Mouse (Mus musculus): ENCODE measurements around the gene Atp6v1b1. TPM values are rescaled to one million over a fixed set of nuclear protein-coding genes. Genes with fewer than 3 reads are reported as not detected.

The Atp6v1b1 gene
- total RNA-seq (2014; rRNA removed) (0.77 TPM in 1 of 2 replicates, not detected in the other), polyA plus RNA-seq (2015; fragmentation: Nextera tagmentation; extraction: Ambion mirVana) (0.07 TPM in 1 of 2 replicates, not detected in the other)

GRCm38 (mm10) chr6:83742761-83743160 is at the start of gene Atp6v1b1:
Gene Atp6v1b1, plus strand, starts transcription at chr6:83742990.
- no peaks in the 10 kb centered on the region for H3K9me3 ChIP-seq (ENCODE audit: low read length)
- DNase-seq (ENCODE audit: low spot score): no peak
- H3K27me3 ChIP-seq (ENCODE audit: insufficient read depth, low read length): no peaks in the 10 kb centered on the region
- no peak for ATAC-seq (ENCODE audit: low FRiP score)
- H3K4me1 ChIP-seq (ENCODE audit: insufficient read depth, low read length): no peaks in the 10 kb centered on the region
- no peak within 1 kb of the TSS for H3K9ac ChIP-seq (replicated peaks; ENCODE audit: low read length, poor library complexity, severe bottlenecking)
- H3K36me3 ChIP-seq (ENCODE audit: insufficient read depth, low read length): no peaks in the 10 kb centered on the region
- no peak within 1 kb of the TSS for H3K27ac ChIP-seq (ENCODE audit: low read depth, low read length)
- H3K4me3 ChIP-seq (ENCODE audit: low read depth, low read length): no peak within 1 kb of the TSS
- 71% methylated on average over 5 of the region's 5 CpGs for WGBS
- H3K4me2 ChIP-seq (ENCODE audit: low read depth, low read length, poor library complexity, severe bottlenecking): no peak within 1 kb of the TSS
- TF ChIP-seq CTCF (IDR thresholded peaks at IDR 0.05): no peak

GRCm38 (mm10) chr6:83693835-83694234 is 49.0 kb upstream of the Atp6v1b1 start:
- H3K27ac ChIP-seq (ENCODE audit: low read depth, low read length): no peak overlapping the region
- H3K36me3 ChIP-seq (ENCODE audit: insufficient read depth, low read length): no peaks in the 10 kb centered on the region
- TF ChIP-seq CTCF (IDR thresholded peaks at IDR 0.05): peak; percentile 79
- H3K27me3 ChIP-seq (ENCODE audit: insufficient read depth, low read length): peaks cover 91% of the 10 kb centered on the region
- ATAC-seq (ENCODE audit: low FRiP score): no peak
- DNase-seq (ENCODE audit: low spot score): peak; percentile 75
- no peak overlapping the region for H3K4me3 ChIP-seq (ENCODE audit: low read depth, low read length)
- no peak overlapping the region for H3K4me2 ChIP-seq (ENCODE audit: low read depth, low read length, poor library complexity, severe bottlenecking)
- H3K4me1 ChIP-seq (ENCODE audit: insufficient read depth, low read length): no peaks in the 10 kb centered on the region
- H3K9me3 ChIP-seq (ENCODE audit: low read length): no peaks in the 10 kb centered on the region
- WGBS: 1% methylated on average over 9 of the region's 9 CpGs
- no peak overlapping the region for H3K9ac ChIP-seq (replicated peaks; ENCODE audit: low read length, poor library complexity, severe bottlenecking)

GRCm38 (mm10) chr6:83695731-83696130 is 47.1 kb upstream of the Atp6v1b1 start:
- no peaks in the 10 kb centered on the region for H3K9me3 ChIP-seq (ENCODE audit: low read length)
- no peak overlapping the region for H3K27ac ChIP-seq (ENCODE audit: low read depth, low read length)
- ATAC-seq (ENCODE audit: low FRiP score) (no peak), DNase-seq (ENCODE audit: low spot score) (no peak)
- H3K4me1 ChIP-seq (ENCODE audit: insufficient read depth, low read length): no peaks in the 10 kb centered on the region
- H3K9ac ChIP-seq (replicated peaks; ENCODE audit: low read length, poor library complexity, severe bottlenecking): no peak overlapping the region
- no peaks in the 10 kb centered on the region for H3K36me3 ChIP-seq (ENCODE audit: insufficient read depth, low read length)
- TF ChIP-seq CTCF (IDR thresholded peaks at IDR 0.05): peak; percentile 47
- no peak overlapping the region for H3K4me2 ChIP-seq (ENCODE audit: low read depth, low read length, poor library complexity, severe bottlenecking)
- H3K27me3 ChIP-seq (ENCODE audit: insufficient read depth, low read length): peaks cover 96% of the 10 kb centered on the region
- H3K4me3 ChIP-seq (ENCODE audit: low read depth, low read length): no peak overlapping the region
- WGBS: 16% methylated on average over 3 of the region's 3 CpGs

- Histone ChIP-seq H3K4me2 (ENCODE audit: low read depth, low read length, poor library complexity, severe bottlenecking) (no peak overlapping the region), H3K36me3 (ENCODE audit: insufficient read depth, low read length) (no peaks in the 10 kb centered on the region), H3K27ac (ENCODE audit: low read depth, low read length) (no peak overlapping the region), H3K9me3 (ENCODE audit: low read length) (no peaks in the 10 kb centered on the region), H3K4me3 (ENCODE audit: low read depth, low read length) (no peak overlapping the region), H3K4me1 (ENCODE audit: insufficient read depth, low read length) (no peaks in the 10 kb centered on the region), H3K9ac (replicated peaks; ENCODE audit: low read length, poor library complexity, severe bottlenecking) (no peak overlapping the region), H3K27me3 (ENCODE audit: insufficient read depth, low read length) (peaks cover 94% of the 10 kb centered on the region)
- ATAC-seq (ENCODE audit: low FRiP score) (no peak), DNase-seq (ENCODE audit: low spot score) (no peak)
- TF ChIP-seq CTCF (IDR thresholded peaks at IDR 0.05): no peak
- WGBS: 2% methylated on average over 7 of the region's 7 CpGs
Observed at GRCm38 (mm10) chr6:83696684-83697083, 46.1 kb upstream of the Atp6v1b1 start.

- H3K4me1 ChIP-seq (ENCODE audit: insufficient read depth, low read length): no peaks in the 10 kb centered on the region
- peaks cover 93% of the 10 kb centered on the region for H3K27me3 ChIP-seq (ENCODE audit: insufficient read depth, low read length)
- 3% methylated on average over 8 of the region's 8 CpGs for WGBS
- DNase-seq (ENCODE audit: low spot score) (no peak), ATAC-seq (ENCODE audit: low FRiP score) (no peak)
- H3K36me3 ChIP-seq (ENCODE audit: insufficient read depth, low read length): no peaks in the 10 kb centered on the region
- H3K9me3 ChIP-seq (ENCODE audit: low read length): no peaks in the 10 kb centered on the region
- H3K9ac ChIP-seq (replicated peaks; ENCODE audit: low read length, poor library complexity, severe bottlenecking): no peak overlapping the region
- no peak overlapping the region for H3K4me2 ChIP-seq (ENCODE audit: low read depth, low read length, poor library complexity, severe bottlenecking)
- H3K27ac ChIP-seq (ENCODE audit: low read depth, low read length): no peak overlapping the region
- no peak for TF ChIP-seq CTCF (IDR thresholded peaks at IDR 0.05)
- H3K4me3 ChIP-seq (ENCODE audit: low read depth, low read length): no peak overlapping the region
Observed at GRCm38 (mm10) chr6:83697932-83698331, 44.9 kb upstream of the Atp6v1b1 start.

GRCm38 (mm10) chr6:83699971-83700370 is 42.8 kb upstream of the Atp6v1b1 start:
- Histone ChIP-seq H3K9ac (replicated peaks; ENCODE audit: low read length, poor library complexity, severe bottlenecking) (no peak overlapping the region), H3K27me3 (ENCODE audit: insufficient read depth, low read length) (peaks cover 89% of the 10 kb centered on the region), H3K9me3 (ENCODE audit: low read length) (no peaks in the 10 kb centered on the region), H3K4me2 (ENCODE audit: low read depth, low read length, poor library complexity, severe bottlenecking) (no peak overlapping the region), H3K27ac (ENCODE audit: low read depth, low read length) (no peak overlapping the region), H3K4me3 (ENCODE audit: low read depth, low read length) (no peak overlapping the region), H3K36me3 (ENCODE audit: insufficient read depth, low read length) (no peaks in the 10 kb centered on the region), H3K4me1 (ENCODE audit: insufficient read depth, low read length) (no peaks in the 10 kb centered on the region)
- WGBS: 4% methylated on average over 5 of the region's 5 CpGs
- no peak for DNase-seq (ENCODE audit: low spot score)
- TF ChIP-seq CTCF (IDR thresholded peaks at IDR 0.05): no peak
- ATAC-seq (ENCODE audit: low FRiP score): no peak

Measured in midbrain, postnatal 0 days (tissue).